Mouse (Mus musculus) testis, adult 2 months (tissue): ENCODE results near the gene Agrp. TPM values are rescaled to one million over a fixed set of nuclear protein-coding genes. Genes with fewer than 3 reads are reported as not detected.

Source experiments
- H3K27ac ChIP-seq: fragments of 200-500 bp; 2 replicates; pipeline ENCODE4 v1.5.1; 2012; ENCODE audit warnings: low read depth, low read length; ENCODE audit not compliant: control insufficient read depth, insufficient read depth
- H3K27me3 ChIP-seq: fragments of 200-500 bp; 2 replicates; pipeline ENCODE4 v1.6.1; 2012; ENCODE audit warnings: mild to moderate bottlenecking, low read length, moderate library complexity; ENCODE audit not compliant: control insufficient read depth, insufficient read depth
- H3K36me3 ChIP-seq: fragments of 200-500 bp; 2 replicates; pipeline ENCODE4 v1.6.1; 2012; ENCODE audit warnings: mild to moderate bottlenecking, low read length; ENCODE audit not compliant: control insufficient read depth, insufficient read depth
- H3K4me1 ChIP-seq: fragments of 200-500 bp; 2 replicates; pipeline ENCODE4 v1.6.1; 2012; ENCODE audit warnings: low read length; ENCODE audit not compliant: control insufficient read depth, insufficient read depth
- H3K4me3 ChIP-seq: fragments of 200-500 bp; 2 replicates; pipeline ENCODE4 v1.5.1; 2012; ENCODE audit warnings: low read depth, mild to moderate bottlenecking, low read length, moderate library complexity, mixed read lengths; ENCODE audit not compliant: control insufficient read depth
- CTCF ChIP-seq: fragments of 200-500 bp; IDR thresholded peaks from 2 replicates; pipeline ENCODE4 v1.5.1; 2012; ENCODE audit warnings: low read depth, mild to moderate bottlenecking, inconsistent platforms, low read length, moderate library complexity; ENCODE audit not compliant: control insufficient read depth, insufficient read depth, insufficient replicate concordance
- POLR2A ChIP-seq: fragments of 200-500 bp; IDR thresholded peaks from 2 replicates; pipeline ENCODE4 v1.6.1; 2012; ENCODE audit warnings: low read depth, mild to moderate bottlenecking, inconsistent platforms, low read length, moderate library complexity; ENCODE audit not compliant: control insufficient read depth
- polyA plus RNA-seq: library from polyadenylated mRNA; depleted of rRNA; stranded (reverse); fragments of >200 nt; gene quantifications from 2 replicates; pipeline ENCODE4 v1.2.3, GENCODE M21; 2012

Gene Agrp
- polyA plus RNA-seq, 1 experiment: not detected

GRCm38 (mm10) chr8:105537011-105537677, 100.0 kb downstream of the Agrp start:
- Histone ChIP-seq H3K4me1 (no peaks in the 10 kb centered on the region), H3K27me3 (no peaks in the 10 kb centered on the region), H3K36me3 (no peaks in the 10 kb centered on the region; the same call in 1 of the 2 replicates), H3K4me3 (no peak overlapping the region), H3K27ac (no peak overlapping the region)
- no peak for TF ChIP-seq CTCF
- no peak for TF ChIP-seq POLR2A

GRCm38 (mm10) chr8:105536546-105536945, 100.6 kb downstream of the Agrp start:
- no peak overlapping the region for H3K27ac ChIP-seq
- TF ChIP-seq POLR2A (no peak), CTCF (no peak)
- no peaks in the 10 kb centered on the region; the same call in 1 of the 2 replicates for H3K36me3 ChIP-seq
- H3K27me3 ChIP-seq: no peaks in the 10 kb centered on the region
- no peaks in the 10 kb centered on the region for H3K4me1 ChIP-seq
- H3K4me3 ChIP-seq: no peak overlapping the region

GRCm38 (mm10) chr8:105533892-105534329, 103.3 kb downstream of the Agrp start:
- no peaks in the 10 kb centered on the region for H3K27me3 ChIP-seq
- no peaks in the 10 kb centered on the region; the same call in 1 of the 2 replicates for H3K36me3 ChIP-seq
- no peak overlapping the region for H3K27ac ChIP-seq
- TF ChIP-seq CTCF (peak; percentile 54; the same call in 1 of the 2 replicates), POLR2A (no peak)
- no peaks in the 10 kb centered on the region for H3K4me1 ChIP-seq
- no peak overlapping the region for H3K4me3 ChIP-seq

GRCm38 (mm10) chr8:105533439-105533838, 103.8 kb downstream of the Agrp start:
- Histone ChIP-seq H3K4me1 (no peaks in the 10 kb centered on the region), H3K4me3 (no peak overlapping the region), H3K27me3 (no peaks in the 10 kb centered on the region), H3K27ac (no peak overlapping the region), H3K36me3 (no peaks in the 10 kb centered on the region; the same call in 1 of the 2 replicates)
- TF ChIP-seq CTCF (no peak), POLR2A (no peak)

- no peaks in the 10 kb centered on the region; the same call in 1 of the 2 replicates for H3K36me3 ChIP-seq
- H3K4me1 ChIP-seq: no peaks in the 10 kb centered on the region
- TF ChIP-seq POLR2A: no peak
- peak; percentile 31; the same call in 1 of the 2 replicates for TF ChIP-seq CTCF
- no peaks in the 10 kb centered on the region for H3K27me3 ChIP-seq
- no peak overlapping the region for H3K4me3 ChIP-seq
- H3K27ac ChIP-seq: no peak overlapping the region
Measured at GRCm38 (mm10) chr8:105531774-105532173, 105.4 kb downstream of the Agrp start.

GRCm38 (mm10) chr8:105529271-105529670, 107.9 kb downstream of the Agrp start:
- Histone ChIP-seq H3K4me3 (no peak overlapping the region), H3K36me3 (no peaks in the 10 kb centered on the region; the same call in 1 of the 2 replicates), H3K27ac (no peak overlapping the region), H3K27me3 (no peaks in the 10 kb centered on the region), H3K4me1 (no peaks in the 10 kb centered on the region)
- TF ChIP-seq POLR2A (no peak), CTCF (no peak)

- H3K27ac ChIP-seq: no peak overlapping the region
- H3K4me3 ChIP-seq: no peak overlapping the region
- no peaks in the 10 kb centered on the region; the same call in 1 of the 2 replicates for H3K36me3 ChIP-seq
- no peaks in the 10 kb centered on the region for H3K27me3 ChIP-seq
- no peaks in the 10 kb centered on the region for H3K4me1 ChIP-seq
- no peak for TF ChIP-seq POLR2A
- TF ChIP-seq CTCF: no peak
Measured at GRCm38 (mm10) chr8:105528206-105528605, 109.0 kb downstream of the Agrp start.

GRCm38 (mm10) chr8:105527110-105527509, 110.1 kb downstream of the Agrp start:
- no peak overlapping the region for H3K27ac ChIP-seq
- no peaks in the 10 kb centered on the region for H3K27me3 ChIP-seq
- H3K4me3 ChIP-seq: no peak overlapping the region
- no peaks in the 10 kb centered on the region for H3K4me1 ChIP-seq
- H3K36me3 ChIP-seq: no peaks in the 10 kb centered on the region; the same call in 1 of the 2 replicates
- TF ChIP-seq CTCF: no peak
- TF ChIP-seq POLR2A: no peak
